Mouse (Mus musculus): ENCODE results near the gene Fbxl20.
"Not testable (repeated sequence)": the region's sequence is repeated elsewhere in the genome, so short reads cannot be mapped to it uniquely, and the experiment has no call there.

Fbxl20 gene

DNA sequence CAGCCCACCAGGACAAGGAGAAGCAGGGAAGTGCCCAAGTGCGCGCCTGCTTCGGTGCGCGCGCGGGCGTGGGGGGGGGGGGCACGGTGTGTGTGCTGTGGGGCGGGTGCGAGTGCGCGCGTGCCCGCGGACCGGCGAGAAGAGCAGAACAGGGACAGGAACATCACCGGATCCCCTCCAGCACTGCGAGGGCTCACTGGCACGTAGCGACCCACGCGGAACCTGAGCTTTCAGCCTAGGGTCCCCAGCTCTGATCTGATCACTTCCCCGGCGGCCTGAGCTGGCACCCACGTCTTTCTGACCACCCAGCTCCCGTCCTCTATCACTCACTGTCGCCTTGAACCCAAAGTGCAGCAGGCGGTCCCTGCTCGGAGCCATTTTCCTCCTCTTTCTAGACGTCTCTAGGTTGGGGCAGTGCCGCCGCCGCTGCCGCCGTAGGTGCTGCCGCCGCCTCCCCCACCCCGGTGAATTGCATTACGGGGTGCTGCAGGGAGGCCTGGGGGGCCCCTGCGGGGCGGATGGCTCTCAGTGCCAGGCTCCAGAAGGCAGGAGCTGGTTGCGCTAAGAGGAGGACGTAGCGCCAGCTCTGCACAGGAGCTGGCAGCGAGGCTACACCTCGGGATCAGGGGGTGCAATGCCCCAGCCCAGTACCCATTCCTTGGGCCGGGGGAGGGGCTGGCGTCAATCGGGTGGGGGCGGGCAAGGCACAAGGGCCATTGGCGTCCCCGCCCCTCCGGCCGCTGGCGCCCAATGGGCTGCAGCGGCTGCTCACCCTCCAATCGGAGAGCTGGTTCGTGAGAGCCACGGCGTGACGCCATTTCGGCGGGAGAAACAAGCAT lies at the start of gene Fbxl20:
Fbxl20 (minus strand) TSS at position 618 of the 839 bp plus-strand sequence.
- peak; percentile 85 for DNase-seq (ENCODE audit: low read depth, low spot score)

DNA sequence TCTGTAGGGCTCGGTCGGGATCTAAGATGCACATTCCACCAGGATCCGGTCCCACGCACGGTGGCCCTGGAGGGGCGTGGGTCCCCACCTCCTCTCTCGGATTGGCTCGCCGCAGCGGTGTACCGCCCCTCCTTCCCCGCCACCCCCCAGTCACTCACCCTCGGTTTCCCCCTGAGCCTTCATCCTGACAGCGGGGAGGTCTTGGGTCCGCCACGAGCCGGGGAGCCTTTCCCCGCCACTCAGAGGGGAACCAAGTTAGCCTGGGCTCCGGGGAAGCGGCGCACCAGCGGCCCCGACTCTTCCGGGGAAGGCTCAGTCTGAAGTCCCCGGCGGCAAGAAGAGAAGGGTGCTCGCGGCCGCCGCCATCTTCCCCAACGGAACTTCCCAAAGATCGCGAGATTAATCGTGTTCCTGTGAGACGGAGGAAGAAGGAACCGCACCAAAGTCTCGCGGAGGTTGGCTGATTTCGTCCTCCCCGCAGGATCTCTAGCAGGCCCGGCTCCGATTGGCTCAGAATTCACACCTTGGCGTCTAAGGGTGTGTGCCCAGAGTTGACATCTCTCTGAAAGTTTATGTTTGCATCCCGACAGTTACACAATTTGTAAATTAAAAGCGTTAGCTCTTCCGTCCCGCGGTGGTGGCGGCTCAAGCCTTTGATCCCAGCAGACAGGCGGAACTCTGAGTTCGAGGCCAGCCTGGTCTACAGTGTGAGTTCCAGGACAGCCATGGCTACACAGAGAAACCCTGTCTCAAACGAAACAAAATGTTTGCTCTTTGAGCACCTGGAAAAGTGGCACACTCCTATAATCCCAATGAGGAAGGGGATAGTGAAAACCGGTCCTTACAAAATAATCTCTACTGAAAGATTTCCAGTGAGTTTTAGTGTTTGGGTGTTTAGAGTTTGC lies 43.0 kb upstream of the Fbxl20 start, which contains the start of gene Med1:
Med1 (minus strand) TSS at position 393 of the 905 bp plus-strand sequence.
- peak; percentile 93 for DNase-seq (ENCODE audit: low read depth, low spot score)

DNA sequence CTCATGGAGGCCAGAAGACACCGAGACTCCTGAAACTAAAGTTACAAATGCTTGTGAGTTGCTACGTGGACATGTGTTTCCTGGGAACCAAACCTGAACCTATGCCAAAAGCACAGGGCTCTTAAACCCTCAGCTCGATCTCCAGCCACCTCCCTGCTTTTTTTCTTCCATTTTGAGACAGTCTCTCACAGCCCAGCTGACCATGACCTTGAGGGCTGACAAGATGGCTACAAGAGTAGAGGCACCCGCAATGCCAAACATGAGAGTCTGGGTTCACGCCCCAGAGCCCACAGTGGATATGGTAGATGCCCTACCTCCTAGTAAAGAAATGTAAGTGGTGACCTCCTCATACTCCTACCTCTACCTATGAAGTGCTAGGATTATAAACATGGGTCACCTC lies 40.6 kb upstream of the Fbxl20 start:
- no peak for DNase-seq (ENCODE audit: low read depth, low spot score)

DNA sequence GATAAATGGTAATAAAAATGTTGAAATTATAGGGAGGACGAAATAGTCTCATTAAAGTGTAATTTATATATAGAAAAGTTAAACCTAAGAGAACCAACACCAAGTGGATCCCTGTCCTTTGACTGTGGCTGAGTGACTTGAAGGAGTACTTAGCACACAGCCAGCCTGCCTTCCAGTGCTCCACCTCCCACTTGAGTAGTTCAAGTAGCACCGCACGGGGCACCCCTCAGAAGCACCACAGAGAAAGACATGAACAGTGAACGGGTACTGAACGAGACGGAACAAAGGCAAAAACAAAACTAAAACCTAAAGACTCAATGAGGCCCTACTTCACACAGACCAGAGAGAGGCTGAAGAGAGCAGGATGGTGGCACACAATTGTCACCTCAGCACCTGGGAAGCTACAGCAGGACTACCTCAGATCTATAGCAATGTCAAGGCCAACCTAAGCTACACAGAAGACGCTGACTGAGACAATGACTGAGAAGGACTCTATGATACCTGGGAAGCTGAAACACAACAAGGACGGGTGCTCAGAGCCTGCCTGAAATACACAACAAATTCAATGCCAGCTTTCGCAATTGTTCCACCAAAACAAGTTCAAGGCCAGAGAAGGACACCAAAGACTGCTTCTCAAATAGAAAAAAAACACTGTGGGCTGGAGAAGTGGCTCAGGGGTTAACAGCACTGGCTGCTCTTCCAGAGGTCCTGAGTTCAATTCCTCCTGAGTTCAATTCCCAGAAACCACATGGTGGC lies 37.6 kb upstream of the Fbxl20 start:
- DNase-seq (ENCODE audit: low read depth, low spot score), result no peak

DNA sequence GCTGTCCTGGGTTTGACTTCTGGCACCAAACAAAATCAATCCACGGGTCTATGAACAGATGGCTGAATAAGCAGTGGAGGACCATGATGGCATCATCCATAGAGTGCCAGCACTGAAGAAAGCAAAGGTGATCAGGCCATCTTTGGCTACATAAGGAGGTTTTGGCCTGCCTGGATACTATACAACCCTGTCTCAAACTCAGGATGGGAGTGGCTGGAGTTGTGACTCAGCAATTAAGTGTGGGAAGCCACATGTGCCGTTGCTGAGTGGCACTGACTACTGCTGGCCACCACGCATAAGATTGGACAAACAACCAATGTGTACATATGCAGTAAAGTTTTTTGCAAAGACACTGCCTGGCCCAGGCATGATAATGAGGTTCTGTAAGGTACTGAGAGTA lies 31.9 kb upstream of the Fbxl20 start:
- not testable (repeated sequence) for DNase-seq (ENCODE audit: low read depth, low spot score)

DNA sequence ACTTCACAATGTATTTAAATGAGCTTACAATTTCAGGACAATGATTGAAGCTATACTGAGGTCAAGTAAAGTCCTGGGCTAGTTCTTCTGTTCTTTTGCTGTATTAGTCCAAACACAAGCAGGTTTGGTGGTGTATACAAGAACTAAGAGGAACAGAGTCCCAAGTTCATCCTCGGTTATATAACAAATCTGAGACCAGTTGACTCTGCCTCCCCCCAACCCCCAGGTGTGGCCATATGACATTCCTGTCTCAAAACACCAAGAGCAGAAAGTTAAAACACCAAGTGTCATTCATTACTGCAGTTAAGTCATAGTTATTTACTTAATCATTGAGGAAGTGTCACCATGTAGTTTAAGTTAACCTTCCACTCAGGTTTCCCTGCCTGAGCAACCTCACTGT lies 18.2 kb upstream of the Fbxl20 start:
- DNase-seq (ENCODE audit: low read depth, low spot score), result no peak

DNA sequence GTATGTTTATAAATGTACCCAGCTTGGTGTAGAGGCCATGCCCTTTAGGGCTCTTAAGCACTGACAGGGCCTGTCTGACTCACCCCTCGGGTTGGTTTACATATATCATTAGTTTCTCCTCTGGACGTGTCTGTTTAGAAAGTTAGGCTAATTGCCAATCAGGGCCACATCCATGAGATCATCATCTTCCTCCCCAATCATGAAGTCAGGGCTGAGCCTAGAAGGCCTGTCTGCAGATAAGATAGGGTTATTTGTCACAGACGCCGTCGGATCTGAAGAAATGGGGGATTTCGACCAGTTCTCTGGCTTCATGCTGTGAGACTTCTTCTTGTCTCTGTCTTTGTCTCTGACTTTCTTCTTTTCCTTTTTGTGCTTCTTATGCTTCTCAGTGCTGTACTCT lies 4.9 kb upstream of the Fbxl20 start:
- no peak for DNase-seq (ENCODE audit: low read depth, low spot score)

DNA sequence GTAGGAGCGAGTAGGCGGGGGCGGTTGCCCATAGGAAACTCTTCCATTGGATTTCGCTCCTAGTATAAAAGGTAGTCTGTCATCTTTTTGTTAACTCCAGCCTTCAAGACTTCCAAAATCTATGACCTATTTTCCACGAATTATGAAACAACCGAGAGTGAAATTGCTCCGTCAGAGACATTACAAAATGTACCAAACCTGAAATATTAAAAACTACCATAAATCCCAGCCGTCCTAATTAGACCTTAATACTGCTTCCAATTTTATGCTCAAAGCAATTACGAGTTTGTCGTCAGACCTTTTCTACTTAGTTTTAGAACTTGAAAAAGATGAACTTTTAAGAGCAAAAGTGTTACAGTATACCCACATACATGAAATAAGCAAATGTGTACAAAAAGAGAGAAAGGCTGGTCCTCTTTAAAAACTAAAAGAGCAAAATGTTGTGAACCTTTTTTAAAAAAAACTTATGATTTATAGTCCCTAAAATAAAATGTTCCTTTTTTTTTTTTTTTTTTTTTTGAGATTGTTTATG lies 488 bp upstream of the Fbxl20 start:
- DNase-seq (ENCODE audit: low read depth, low spot score), result no peak

DNA sequence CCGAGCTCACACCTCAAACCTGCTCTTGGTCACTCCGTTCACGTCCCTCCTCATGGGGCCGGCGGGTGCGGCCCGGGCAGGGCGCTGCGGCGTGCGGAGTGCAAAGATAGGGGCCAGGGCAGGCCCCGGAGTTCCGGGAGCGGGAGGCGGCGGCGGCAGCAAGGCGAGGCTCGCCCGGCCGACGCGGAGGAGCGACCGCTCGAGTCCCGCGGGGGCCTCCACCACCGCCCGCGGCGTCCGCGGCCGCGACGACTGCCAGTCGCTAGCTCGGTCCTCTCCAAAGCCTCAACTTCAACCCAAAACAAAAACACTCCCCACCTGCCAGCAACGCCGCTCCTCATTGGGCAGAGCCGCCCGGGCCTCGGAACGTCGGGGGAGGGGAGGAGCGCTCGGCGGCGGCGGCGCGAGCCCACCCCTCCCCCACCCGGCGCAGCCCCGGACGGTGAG lies 876 bp downstream of the Fbxl20 start:
- DNase-seq (ENCODE audit: low read depth, low spot score), result peak; percentile 82

DNA sequence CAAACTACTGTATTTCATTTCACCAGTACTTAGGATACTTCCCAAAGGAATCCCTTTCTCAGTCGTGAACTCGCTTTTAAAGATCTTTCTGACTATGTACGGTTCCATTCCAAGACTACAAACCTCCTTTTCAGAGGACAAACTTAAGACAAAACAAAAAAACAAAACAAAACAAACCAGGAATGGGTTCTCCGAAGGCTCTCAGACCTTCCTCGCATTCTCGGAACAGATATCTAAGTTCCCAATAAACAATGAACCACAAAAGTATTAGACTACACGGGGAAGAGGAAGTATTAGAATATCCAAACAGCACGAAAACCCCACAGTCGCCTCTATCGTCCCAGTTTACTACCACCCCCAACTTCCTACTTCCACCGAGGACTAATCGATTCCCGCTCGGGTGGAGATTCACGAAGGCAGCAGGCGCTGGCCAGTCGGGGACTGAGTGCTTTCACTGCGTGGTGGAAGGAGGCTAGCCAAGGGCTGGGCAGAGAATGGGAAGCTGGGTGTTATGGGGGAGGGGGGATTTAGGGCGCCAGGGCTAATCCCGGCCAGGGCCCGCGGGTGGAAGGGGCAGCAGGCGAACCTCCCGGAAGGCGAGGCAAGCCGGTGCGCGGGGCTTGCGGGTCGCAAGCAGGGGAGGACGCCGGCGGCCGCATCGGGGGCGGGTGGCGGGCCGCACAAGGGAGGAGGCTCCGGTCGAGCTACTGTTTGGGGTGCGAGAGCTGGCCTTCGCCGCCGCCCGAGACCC lies 1.5 kb downstream of the Fbxl20 start:
- no peak for DNase-seq (ENCODE audit: low read depth, low spot score)

DNA sequence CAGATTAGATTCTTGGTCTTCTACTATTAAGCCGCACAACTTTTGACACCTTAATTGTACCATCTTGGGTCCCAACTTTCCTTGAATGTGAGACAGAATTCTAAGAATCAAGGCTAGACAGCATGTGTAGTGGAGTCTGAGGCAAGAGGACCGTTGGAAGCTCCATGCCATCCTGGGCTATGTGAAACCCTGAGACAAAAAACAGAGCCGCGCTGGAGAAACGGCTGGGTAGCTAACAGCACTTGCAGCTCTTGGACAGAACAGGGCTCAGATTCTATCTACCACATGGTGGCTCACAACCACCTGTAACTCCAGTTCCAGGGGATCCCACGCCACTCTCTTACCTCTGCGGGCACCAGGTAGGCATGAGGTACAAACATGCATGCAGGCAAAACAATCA lies 4.3 kb downstream of the Fbxl20 start:
- no peak for DNase-seq (ENCODE audit: low read depth, low spot score)

DNA sequence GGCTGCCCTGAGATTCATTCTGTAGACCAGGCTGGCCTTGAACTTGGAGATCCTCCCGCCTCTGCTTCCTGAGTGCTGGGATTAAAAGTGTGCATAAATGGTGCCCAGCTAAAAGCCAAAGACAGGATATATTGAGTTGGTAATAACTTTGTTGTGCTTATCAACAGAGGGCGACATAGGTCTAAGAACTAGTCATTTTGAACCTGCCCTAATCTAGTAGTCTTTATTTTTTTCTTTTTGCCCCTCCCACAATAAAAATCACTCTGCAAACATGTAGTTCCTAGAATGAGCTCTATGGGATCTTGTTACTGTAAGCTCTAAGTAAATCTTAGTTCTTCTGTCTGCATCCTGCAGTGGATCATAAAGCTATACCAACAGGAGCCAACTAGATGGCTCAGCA lies 7.7 kb downstream of the Fbxl20 start:
- no peak for DNase-seq (ENCODE audit: low read depth, low spot score)

DNA sequence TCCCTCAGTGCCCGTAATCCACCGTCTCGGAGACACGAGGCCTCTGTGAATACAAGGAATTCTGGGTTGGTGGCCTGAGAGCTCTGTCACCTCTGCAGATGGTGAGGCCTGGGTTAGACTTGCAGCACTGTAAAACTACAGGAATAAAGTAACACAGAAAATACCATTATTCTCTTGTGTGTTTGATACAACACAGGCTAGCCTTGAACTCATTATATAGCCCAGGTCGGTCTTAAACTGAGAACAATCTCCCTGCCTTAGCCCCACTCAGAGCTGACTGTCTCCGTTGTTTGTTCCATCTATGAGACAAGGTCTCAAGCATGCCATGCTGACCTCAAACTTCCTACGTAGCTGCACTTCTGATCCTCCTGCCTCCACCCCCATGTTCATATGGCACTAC lies 11.3 kb downstream of the Fbxl20 start:
- no peak for DNase-seq (ENCODE audit: low read depth, low spot score)

DNA sequence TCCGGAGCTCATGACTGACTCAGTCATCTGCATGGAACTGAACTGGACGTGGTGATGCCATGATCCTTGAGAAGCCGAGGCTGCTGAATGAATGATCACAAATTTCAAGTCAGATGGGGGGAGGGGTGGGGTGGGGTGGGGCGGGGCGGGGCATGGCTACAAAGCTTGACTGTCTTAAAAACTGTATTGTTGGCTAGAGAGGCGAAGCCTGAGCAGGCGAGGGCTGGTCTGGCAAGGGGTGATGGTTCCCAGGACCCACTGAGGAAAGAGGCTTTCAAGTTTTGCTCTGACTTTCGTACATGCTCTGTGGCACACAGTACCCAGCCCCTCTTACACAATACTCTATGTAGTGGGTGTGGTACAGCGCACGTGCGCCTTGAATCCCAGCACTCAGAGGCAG lies 12.4 kb downstream of the Fbxl20 start:
- DNase-seq (ENCODE audit: low read depth, low spot score), result no peak

DNA sequence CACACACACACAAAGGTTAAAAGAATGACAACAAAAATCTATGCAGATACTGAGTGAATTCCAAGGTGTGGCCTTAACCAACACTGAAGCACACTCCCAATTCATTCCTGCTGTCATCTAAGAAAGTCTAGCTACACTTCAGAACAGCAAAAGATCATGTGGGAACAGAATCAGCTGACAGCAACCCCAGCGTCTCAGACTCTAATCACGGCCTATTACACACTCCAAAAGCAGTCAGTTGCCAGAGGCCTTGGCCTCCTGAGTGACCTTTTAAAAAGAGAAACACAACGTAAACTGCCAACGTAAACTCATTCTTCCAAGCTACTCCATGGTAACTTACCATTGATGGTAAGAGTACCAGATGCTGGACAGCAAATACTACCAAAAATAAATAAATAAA lies 15.3 kb downstream of the Fbxl20 start:
- DNase-seq (ENCODE audit: low read depth, low spot score), result no peak

DNA sequence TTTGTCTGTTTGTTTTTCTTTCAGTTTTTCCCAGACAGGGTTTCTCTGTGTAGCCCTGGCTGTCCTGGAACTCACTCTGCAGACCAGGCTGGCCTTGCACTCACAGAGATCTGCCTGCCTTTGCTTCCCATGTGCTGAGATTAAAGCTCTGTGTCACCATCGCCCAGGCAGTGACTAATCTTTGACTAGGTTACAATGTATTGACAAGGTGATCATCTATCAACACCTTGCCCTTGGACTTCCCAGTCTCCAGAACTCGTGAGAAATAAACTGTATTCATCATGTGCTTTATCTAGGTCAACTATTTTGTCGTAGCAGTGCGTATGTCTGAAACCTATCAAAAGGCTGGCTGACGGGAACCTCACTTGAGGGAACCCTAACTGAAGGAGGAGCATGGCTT lies 26.8 kb downstream of the Fbxl20 start:
- DNase-seq (ENCODE audit: low read depth, low spot score), result no peak

DNA sequence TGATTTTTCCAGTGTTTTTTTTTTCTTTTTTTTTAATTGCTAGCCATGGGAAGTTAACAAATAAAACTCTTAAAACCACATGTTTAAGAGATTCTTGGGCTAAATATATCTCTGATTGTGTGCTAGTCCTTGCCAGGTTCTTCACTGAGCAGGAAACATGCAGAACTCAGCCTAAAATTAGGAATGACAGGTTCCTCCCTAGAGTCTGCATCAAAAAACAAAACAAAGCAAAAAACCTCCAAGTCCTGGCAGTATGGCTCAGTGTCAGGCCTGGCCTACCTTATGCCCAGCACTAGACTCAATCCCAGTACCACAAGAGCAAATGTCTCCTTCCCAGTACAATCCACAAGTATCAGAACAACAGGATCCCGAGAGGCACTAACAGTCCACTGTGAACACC lies 35.8 kb downstream of the Fbxl20 start:
- no peak for DNase-seq (ENCODE audit: low read depth, low spot score)

DNA sequence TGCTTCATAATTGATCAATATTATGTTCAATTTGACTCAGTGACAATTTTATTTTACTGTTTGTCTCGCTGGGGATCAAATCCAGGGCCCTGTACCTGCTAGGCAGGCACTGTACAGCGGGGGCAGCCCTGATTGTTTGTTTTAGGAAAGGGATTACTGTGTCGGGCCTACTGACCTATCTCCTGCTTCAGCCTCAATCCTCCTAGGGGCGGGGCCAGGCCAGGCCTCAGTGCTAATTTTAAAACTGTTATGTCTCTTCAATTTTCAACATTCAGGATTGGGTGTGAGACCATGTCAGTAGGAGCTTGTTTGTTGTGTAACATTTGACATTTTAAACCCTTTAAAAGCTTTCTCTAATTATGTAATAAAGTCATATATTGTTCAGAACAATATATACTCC lies 36.7 kb downstream of the Fbxl20 start:
- DNase-seq (ENCODE audit: low read depth, low spot score), result no peak

DNA sequence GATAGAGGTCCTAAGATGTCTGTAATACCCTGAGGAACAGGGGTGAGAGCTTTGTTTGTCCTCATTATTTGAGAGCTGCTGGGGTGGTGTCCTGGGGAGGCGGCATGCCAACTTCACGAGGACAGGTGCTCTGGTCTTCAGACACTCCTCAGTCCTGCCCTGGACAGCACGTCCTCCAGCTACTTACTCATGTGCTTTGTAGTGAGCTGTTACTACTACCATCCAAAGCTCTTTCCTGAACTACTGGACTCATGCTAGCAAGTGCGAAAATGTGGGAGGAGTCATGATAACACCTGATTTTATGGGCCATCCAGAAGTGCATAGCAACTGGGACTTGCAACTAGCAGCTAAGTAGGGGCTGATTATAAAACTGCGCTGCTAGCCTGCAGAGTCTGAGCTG lies 40.5 kb downstream of the Fbxl20 start:
- no peak for DNase-seq (ENCODE audit: low read depth, low spot score)

DNA sequence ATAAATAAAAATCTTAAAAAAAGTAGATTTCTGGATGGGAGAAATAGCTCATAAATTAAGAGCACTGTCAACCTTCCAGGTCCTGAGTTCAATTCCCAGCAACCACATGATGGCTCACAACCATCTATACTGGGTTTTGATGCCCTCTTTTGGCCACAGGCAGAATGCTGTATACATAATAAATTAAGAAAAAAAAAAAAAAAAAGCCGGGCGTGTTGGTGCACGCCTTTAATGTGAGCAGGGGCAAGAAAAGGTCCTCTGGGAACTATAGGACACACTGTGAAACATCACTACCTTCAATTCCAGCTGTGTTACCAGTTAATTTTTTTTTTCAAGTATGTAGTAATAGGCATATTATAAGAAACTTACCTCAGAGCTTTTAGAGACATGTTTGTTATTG lies 48.9 kb downstream of the Fbxl20 start:
- DNase-seq (ENCODE audit: low read depth, low spot score), result no peak

DNA sequence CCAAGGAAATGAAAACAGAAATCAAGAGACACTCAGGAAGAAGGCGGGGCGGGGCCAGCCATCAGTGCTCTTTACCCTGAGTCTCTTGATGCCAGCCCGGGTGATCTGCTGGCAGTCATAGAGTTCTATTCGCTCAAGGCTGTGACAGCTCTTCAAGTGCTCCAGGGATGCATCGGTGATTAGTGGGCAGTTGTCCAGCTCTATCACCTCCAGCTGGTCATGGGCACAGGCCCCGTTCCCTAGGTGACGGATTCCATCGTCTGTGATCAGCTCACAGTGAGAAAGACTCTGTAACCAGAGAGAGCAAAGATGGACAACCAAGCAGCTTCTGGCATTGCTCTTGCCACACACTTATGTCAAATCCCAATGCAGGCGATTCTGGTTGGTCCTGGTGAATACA lies 59.6 kb downstream of the Fbxl20 start:
- DNase-seq (ENCODE audit: low read depth, low spot score), result no peak

Measured in brain, embryonic 18.5 days (tissue).